Mouse (Mus musculus) CH12.LX (cell line): ENCODE measurements around the gene Tmem237.

Experiments used
- CHD2 ChIP-seq: IDR thresholded peaks from 2 replicates; pipeline ENCODE4 v1.6.1; 2011; ENCODE audit warnings: low read length, improper control_type of control experiment
- E2F4 ChIP-seq: IDR thresholded peaks from 2 replicates; pipeline ENCODE4 v1.6.1; 2011; ENCODE audit warnings: low read depth, low read length, improper control_type of control experiment; ENCODE audit not compliant: insufficient replicate concordance
- ELF1 ChIP-seq: IDR thresholded peaks from 2 replicates; pipeline ENCODE4 v1.6.1; 2014; ENCODE audit warnings: low read depth, mild to moderate bottlenecking, inconsistent platforms, low read length, improper control_type of control experiment
- MAFK ChIP-seq: IDR thresholded peaks from 2 replicates; pipeline ENCODE4 v1.6.1; 2011; ENCODE audit warnings: low read length, improper control_type of control experiment; ENCODE audit not compliant: insufficient replicate concordance
- MAX ChIP-seq: IDR thresholded peaks from 2 replicates; pipeline ENCODE4 v1.6.1; 2011; ENCODE audit warnings: low read length, improper control_type of control experiment
- MAZ ChIP-seq: IDR thresholded peaks from 2 replicates; pipeline ENCODE4 v1.6.1; 2012; ENCODE audit warnings: low read depth, mild to moderate bottlenecking, inconsistent platforms, low read length, improper control_type of control experiment, moderate library complexity
- MEF2A ChIP-seq: IDR thresholded peaks from 2 replicates; pipeline ENCODE4 v1.6.1; 2014; ENCODE audit warnings: low read depth, mild to moderate bottlenecking, inconsistent platforms, low read length, improper control_type of control experiment, borderline replicate concordance
- NELFE ChIP-seq: IDR thresholded peaks from 2 replicates; pipeline ENCODE4 v1.6.1; 2011; ENCODE audit warnings: low read depth, low read length, improper control_type of control experiment
- NRF1 ChIP-seq: IDR thresholded peaks from 2 replicates; pipeline ENCODE4 v1.6.1; 2014; ENCODE audit warnings: low read depth, mild to moderate bottlenecking, inconsistent platforms, low read length, improper control_type of control experiment, moderate library complexity
- PAX5 ChIP-seq: IDR thresholded peaks from 2 replicates; pipeline ENCODE4 v1.6.1; 2012; ENCODE audit warnings: low read length, inconsistent platforms, mixed read lengths
- POLR2A ChIP-seq: IDR thresholded peaks from 2 replicates; pipeline ENCODE4 v1.6.1; 2011; ENCODE audit warnings: low read depth, mild to moderate bottlenecking, improper control_type of control experiment, low read length
- USF1 ChIP-seq: IDR thresholded peaks from 2 replicates; pipeline ENCODE4 v1.6.1; 2014; ENCODE audit warnings: low read depth, mild to moderate bottlenecking, inconsistent platforms, low read length, improper control_type of control experiment
- ZC3H11A ChIP-seq: IDR thresholded peaks from 2 replicates; pipeline ENCODE4 v1.6.1; 2012; ENCODE audit warnings: low read depth, mild to moderate bottlenecking, inconsistent platforms, low read length, improper control_type of control experiment
- ZKSCAN1 ChIP-seq: IDR thresholded peaks from 2 replicates; pipeline ENCODE4 v1.6.1; 2012; ENCODE audit warnings: low read depth, inconsistent platforms, low read length, improper control_type of control experiment, borderline replicate concordance

DNA sequence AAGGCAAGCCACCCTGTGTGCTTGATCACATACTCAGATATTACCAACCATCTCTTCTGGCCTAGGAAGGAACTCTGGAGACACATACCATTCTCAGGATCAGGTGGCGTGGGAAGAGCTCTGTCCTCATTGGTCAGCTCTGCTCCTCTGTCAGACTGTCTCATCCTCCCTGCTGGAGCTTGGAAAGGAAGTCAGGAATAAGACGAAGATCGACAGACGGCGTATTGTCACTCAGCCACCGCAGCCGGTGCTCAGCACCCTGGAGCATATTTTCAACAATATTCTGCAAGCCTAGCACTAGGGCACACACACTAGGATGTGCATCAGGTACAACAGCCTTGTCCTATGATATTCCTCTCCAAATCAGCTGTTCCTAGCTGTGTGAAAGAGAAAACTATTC is 38.3 kb upstream of the Tmem237 start:
- no peak for TF ChIP-seq ELF1
- no peak for TF ChIP-seq E2F4
- no peak for TF ChIP-seq ZC3H11A
- no peak for TF ChIP-seq MAFK
- no peak for TF ChIP-seq USF1
- TF ChIP-seq POLR2A, result no peak
- no peak for TF ChIP-seq CHD2
- TF ChIP-seq NRF1, result no peak
- no peak for TF ChIP-seq NELFE
- TF ChIP-seq MEF2A, result no peak
- TF ChIP-seq MAZ, result no peak
- no peak for TF ChIP-seq MAX
- no peak for TF ChIP-seq PAX5
- TF ChIP-seq ZKSCAN1, result no peak
